Mouse (Mus musculus) G1E (cell line): ENCODE data around the gene Gm11939.

Source experiments
- CTCF ChIP-seq: IDR thresholded peaks from 2 replicates; pipeline ENCODE4 v1.5.1; 2012; ENCODE audit warnings: low read depth, low read length, inconsistent platforms, mixed read lengths
- GATA1 ChIP-seq: IDR thresholded peaks from 2 replicates; pipeline ENCODE4 v1.6.1; 2012; ENCODE audit warnings: borderline replicate concordance, low read length, inconsistent platforms, mixed read lengths

DNA sequence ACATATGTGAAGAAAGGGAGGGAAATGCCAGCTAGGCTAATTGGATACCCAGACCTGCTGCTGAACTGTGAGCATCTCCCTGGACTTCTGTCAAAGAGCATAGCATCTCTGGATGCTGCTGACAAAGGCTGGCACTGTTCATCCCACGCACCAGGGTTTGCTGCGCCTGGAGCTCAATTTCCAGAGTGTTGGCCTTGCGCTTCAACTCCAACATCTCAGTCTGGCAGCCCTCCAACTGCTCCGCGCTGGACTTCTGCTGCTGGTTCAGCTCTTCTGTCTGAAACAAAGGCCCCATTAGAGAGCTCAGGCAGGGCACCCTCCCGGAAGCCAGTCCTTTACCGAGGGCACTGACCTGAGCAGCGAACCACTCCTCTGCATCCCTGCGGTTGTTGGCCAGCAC is 19.5 kb downstream of the Gm11939 start:
- TF ChIP-seq CTCF (no peak), GATA1 (no peak)
